Mouse (Mus musculus) midbrain, embryonic 12.5 days (tissue): Measurements from ENCODE around the gene Man1a. TPM values are rescaled to one million over a fixed set of nuclear protein-coding genes. Genes with fewer than 3 reads are reported as not detected.

Experiments used
- ATAC-seq: fragments of 200-750 bp; cut with Nextera tagmentation; 2 replicates; pipeline ENCODE4 v1.8.0; 2017; ENCODE audit warnings: low read depth, moderate TSS enrichment, moderate library complexity; ENCODE audit not compliant: low FRiP score
- H3K27ac ChIP-seq: fragments of 300-500 bp; sonication (generic); replicated peaks from 2 replicates; pipeline ENCODE4 v1.5.1; 2016; ENCODE audit warnings: mild to moderate bottlenecking
- H3K27me3 ChIP-seq: fragments of 300-500 bp; sonication (generic); 2 replicates; pipeline ENCODE4 v1.6.1; 2016; ENCODE audit warnings: mild to moderate bottlenecking
- H3K36me3 ChIP-seq: fragments of 300-500 bp; sonication (generic); 2 replicates; pipeline ENCODE4 v1.6.1; 2016
- H3K4me1 ChIP-seq: fragments of 300-500 bp; sonication (generic); 2 replicates; pipeline ENCODE4 v1.6.1; 2016
- H3K4me2 ChIP-seq: fragments of 300-500 bp; sonication (generic); replicated peaks from 2 replicates; pipeline ENCODE4 v1.6.1; 2016; ENCODE audit warnings: mild to moderate bottlenecking, moderate library complexity
- H3K4me3 ChIP-seq: fragments of 300-500 bp; sonication (generic); 2 replicates; pipeline ENCODE4 v1.5.1; 2016; ENCODE audit warnings: mild to moderate bottlenecking
- H3K9ac ChIP-seq: fragments of 300-500 bp; sonication (generic); replicated peaks from 2 replicates; pipeline ENCODE4 v1.6.1; 2016; ENCODE audit warnings: mild to moderate bottlenecking, moderate library complexity
- H3K9me3 ChIP-seq: fragments of 300-500 bp; sonication (generic); 2 replicates; pipeline ENCODE4 v1.6.1; 2016; ENCODE audit warnings: mild to moderate bottlenecking
- WGBS: fragments of 180-500 bp; shearing (Covaris S2); methylation state at CpG from one replicate; pipeline ENCODE4 v1.1.7; 2016; 5-methylcytosine and 5-hydroxymethylcytosine counted together
- polyA plus RNA-seq: library from polyadenylated mRNA; unstranded; fragments of >200 nt; fragmentation: Nextera tagmentation; extraction: Ambion mirVana; gene quantifications from 2 replicates; pipeline ENCODE4 v1.2.1, GENCODE M21; 2016

The Man1a gene
- polyA plus RNA-seq, 1 experiment from 2014 or later, result 2.6 TPM

DNA sequence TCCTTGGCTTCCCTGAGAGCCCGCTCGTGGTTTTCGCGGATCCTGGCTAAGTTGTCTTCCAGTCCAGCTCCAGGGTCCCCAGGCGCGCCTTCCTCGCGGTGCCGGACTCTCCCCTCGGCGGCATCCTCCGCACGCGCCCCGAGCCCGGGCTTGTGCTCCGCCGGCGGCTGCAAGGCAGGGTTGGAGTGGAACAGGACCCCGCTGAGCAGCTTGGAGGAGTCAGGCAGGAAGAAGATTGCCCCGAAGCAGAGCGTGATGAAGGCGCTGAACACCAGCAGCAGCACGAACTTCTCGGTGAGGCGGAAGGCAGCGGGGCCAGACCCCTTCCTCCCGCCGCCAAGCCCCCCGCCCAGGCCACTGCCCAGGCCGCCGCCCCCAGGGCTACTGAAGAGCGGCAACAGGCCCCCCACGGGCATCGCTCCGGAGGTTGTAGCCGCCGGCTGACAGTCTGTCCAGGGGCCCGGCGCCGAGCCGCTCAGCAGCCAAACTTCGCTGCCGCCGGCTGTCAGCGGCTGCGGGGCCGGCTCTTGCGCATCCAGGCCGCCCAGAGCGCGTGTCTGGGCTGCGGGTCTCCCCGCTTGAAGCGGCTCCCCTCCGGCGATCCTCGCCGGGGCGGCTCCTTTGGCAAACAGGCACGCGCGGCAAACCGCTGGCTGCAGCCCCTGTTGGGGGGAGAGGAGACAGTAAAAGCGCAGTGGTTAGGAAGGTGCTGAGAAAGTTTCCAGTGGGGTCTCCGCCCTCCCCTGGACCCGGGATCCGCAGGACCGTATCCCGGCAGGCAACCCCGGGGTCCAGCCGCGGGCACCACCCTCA is 1.6 kb downstream of the Man1a start:
- Histone ChIP-seq H3K27me3 (peaks cover 32% of the 10 kb centered on the region), H3K27ac (no peak overlapping the region), H3K9ac (peak overlapping the region; percentile 61)

DNA sequence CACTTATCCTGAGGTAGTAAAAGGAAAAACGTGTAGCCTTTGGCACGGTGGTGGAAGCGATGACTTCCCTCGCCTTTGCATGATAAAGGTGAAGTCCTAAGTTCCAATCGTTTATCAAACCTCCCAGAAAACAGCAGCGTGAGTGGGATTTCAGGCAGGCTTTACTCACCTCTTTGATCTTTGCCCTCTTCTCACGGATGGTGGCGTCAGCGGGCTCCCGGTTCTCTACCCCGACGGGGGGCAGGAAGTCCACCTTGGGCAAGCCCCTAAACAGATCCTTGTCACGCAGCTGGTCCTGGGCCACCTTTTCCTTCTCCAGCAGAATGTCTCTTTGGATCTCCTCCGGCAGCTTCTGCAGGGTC is 2.2 kb downstream of the Man1a start:
- no peak overlapping the region for H3K27ac ChIP-seq

More for the DNA sequence above, 1.6 kb downstream of the Man1a start:
- peaks cover 4% of the 10 kb centered on the region; the same call in 1 of the 2 replicates for H3K4me1 ChIP-seq
- ATAC-seq, result peak; percentile 61
- H3K36me3 ChIP-seq, result no peaks in the 10 kb centered on the region
- H3K4me2 ChIP-seq, result peak overlapping the region; percentile 98
- H3K9me3 ChIP-seq, result no peaks in the 10 kb centered on the region
- peak overlapping the region; percentile 67 for H3K4me3 ChIP-seq
- under 1% methylated on average over 72 of the region's 73 CpGs for WGBS

DNA sequence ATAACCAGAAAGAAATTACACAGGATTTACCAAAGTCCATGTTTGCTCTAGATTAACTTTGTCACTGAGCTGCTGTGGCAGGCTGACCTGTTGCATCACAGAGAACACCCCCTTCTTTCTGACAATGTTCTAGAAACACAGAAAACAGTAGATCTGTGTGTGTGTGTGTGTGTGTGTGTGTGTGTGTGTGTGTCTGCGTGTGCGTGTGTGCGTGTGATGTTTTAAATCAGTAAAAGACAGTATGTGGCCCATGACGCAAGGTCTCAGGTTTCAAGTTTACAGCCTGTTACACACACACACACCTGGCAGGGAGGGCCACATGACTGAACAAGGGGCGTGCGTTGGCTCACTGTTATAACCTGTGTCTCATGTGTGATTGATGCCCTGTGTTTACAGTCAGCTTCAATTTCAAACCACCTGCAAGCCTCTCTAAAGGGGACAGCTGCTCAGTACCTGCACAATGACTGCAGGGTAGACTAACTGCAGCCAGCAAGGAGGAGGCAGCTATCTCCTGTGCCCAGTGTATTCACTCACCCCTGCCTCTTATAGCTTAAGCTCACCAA is 2.7 kb downstream of the Man1a start:
- WGBS, result 75% methylated on average over 6 of the region's 6 CpGs
- Histone ChIP-seq H3K27me3 (peaks cover 32% of the 10 kb centered on the region), H3K4me3 (peak overlapping the region; percentile 67), H3K9me3 (no peaks in the 10 kb centered on the region), H3K4me2 (peak overlapping the region; percentile 98), H3K36me3 (no peaks in the 10 kb centered on the region), H3K9ac (peak overlapping the region; percentile 61; the same call in 1 of the 2 replicates), H3K27ac (no peak overlapping the region), H3K4me1 (peaks cover 4% of the 10 kb centered on the region; the same call in 1 of the 2 replicates)
- ATAC-seq, result no peak

More for the DNA sequence above, 2.2 kb downstream of the Man1a start:
- H3K36me3 ChIP-seq, result no peaks in the 10 kb centered on the region
- peak overlapping the region; percentile 98 for H3K4me2 ChIP-seq
- WGBS, result under 1% methylated on average over 14 of the region's 14 CpGs
- H3K9me3 ChIP-seq, result no peaks in the 10 kb centered on the region
- peak overlapping the region; percentile 61 for H3K9ac ChIP-seq
- H3K4me1 ChIP-seq, result peaks cover 4% of the 10 kb centered on the region; the same call in 1 of the 2 replicates
- H3K27me3 ChIP-seq, result peaks cover 32% of the 10 kb centered on the region
- H3K4me3 ChIP-seq, result peak overlapping the region; percentile 67
- ATAC-seq, result no peak

DNA sequence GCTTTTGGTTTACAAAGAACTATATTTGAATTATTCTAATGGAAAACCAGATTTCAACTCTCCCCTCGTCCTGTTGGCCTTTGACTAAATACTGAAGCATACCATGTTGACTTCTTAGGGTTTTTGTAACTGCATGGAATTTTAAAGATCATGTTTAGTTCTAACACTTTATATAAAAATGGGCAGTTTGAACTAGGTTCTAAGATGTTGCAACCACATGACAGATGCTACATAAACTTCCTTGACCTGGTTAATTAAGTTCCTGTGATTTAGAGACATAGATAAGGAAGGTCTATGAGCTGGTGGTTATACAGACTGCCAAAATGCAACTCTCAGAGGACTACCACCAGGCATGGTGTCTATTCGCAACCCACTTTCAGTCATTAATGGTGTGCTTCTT is 4.1 kb downstream of the Man1a start:
- 0 out of 2 replicates have a peak overlapping the region, but pooled peaks have one; percentile 98 for H3K4me2 ChIP-seq
- no peak for ATAC-seq
- peaks cover 4% of the 10 kb centered on the region; the same call in 1 of the 2 replicates for H3K4me1 ChIP-seq
- no peaks in the 10 kb centered on the region for H3K9me3 ChIP-seq
- peaks cover 28% of the 10 kb centered on the region for H3K27me3 ChIP-seq
- H3K9ac ChIP-seq, result no peak overlapping the region
- no peaks in the 10 kb centered on the region for H3K36me3 ChIP-seq
- no peak overlapping the region for H3K4me3 ChIP-seq
- no peak overlapping the region for H3K27ac ChIP-seq
- WGBS, result 92% methylated on average over 2 of the region's 2 CpGs

DNA sequence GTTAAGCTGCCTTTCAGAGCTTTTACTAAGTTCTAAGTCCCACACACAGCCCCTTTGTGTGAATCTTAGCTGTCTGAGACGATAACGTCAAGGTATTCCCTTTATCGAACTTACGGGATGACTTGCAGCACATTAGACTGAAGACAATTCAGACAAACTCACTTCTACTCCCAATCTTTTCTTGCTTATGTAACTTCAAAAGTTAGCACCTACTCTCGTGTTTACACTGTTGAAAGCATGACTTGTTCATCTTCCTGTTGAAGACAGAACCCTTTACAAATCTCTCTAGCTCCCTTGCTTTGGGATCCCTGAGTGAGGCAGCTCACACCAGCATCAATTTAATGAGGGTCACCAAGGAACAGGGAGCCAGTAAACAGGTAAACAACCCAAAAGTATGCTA is 5.9 kb downstream of the Man1a start:
- no peak overlapping the region for H3K27ac ChIP-seq
- H3K4me3 ChIP-seq, result no peak overlapping the region
- H3K4me1 ChIP-seq, result peaks cover 4% of the 10 kb centered on the region; the same call in 1 of the 2 replicates
- H3K4me2 ChIP-seq, result no peak overlapping the region
- no peaks in the 10 kb centered on the region for H3K9me3 ChIP-seq
- H3K27me3 ChIP-seq, result peaks cover 20% of the 10 kb centered on the region
- 90% methylated on average over 5 of the region's 5 CpGs for WGBS
- H3K36me3 ChIP-seq, result no peaks in the 10 kb centered on the region
- ATAC-seq, result no peak
- H3K9ac ChIP-seq, result no peak overlapping the region

DNA sequence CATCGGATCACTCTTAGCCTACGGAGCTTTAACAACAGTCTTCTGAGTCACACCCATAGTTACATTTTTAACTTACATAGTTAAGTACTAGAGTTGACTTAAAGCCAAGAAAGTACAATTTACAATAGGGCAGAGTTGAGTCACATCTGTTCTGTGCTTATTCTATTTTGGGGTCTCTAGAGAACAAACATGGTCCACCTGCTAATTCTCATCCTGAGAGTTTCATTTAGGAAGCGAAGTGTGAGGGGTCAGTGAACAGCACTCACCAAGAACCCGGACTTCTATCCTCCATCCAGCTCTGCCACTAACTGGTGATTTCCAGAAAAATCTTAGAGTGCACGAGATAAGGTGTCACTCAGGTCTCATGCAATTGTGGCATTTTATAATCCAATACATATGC is 7.0 kb downstream of the Man1a start:
- H3K4me1 ChIP-seq, result peaks cover 3% of the 10 kb centered on the region; the same call in 1 of the 2 replicates
- H3K36me3 ChIP-seq, result no peaks in the 10 kb centered on the region
- no peak overlapping the region for H3K27ac ChIP-seq
- no peak overlapping the region for H3K4me3 ChIP-seq
- H3K9me3 ChIP-seq, result no peaks in the 10 kb centered on the region
- peaks cover 18% of the 10 kb centered on the region for H3K27me3 ChIP-seq
- 96% methylated on average over 5 of the region's 5 CpGs for WGBS
- H3K4me2 ChIP-seq, result no peak overlapping the region
- H3K9ac ChIP-seq, result no peak overlapping the region
- no peak for ATAC-seq

DNA sequence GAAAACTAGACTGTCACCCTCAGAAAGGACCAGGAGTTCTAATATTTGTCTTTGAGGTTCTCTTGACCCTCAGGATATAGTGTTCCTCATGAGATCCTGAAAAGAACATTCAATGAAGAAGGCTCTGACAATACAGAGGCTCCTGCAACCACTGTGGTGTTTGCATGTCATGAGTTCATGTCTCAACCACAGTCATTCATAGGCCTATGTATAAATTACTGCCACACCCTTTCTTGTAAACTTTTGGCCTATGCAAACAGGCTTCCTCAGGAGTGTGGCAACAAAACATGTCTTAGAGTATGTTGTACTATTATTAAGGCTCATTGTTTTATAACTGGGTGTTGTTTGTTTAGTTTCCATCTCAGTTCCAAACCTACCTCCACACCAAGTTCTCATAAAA is 9.7 kb downstream of the Man1a start:
- H3K4me1 ChIP-seq, result no peaks in the 10 kb centered on the region
- H3K36me3 ChIP-seq, result no peaks in the 10 kb centered on the region
- H3K4me3 ChIP-seq, result no peak overlapping the region
- no peak for ATAC-seq
- H3K27ac ChIP-seq, result no peak overlapping the region
- no peak overlapping the region for H3K9ac ChIP-seq
- no peaks in the 10 kb centered on the region; the same call in 1 of the 2 replicates for H3K27me3 ChIP-seq
- no peak overlapping the region for H3K4me2 ChIP-seq
- H3K9me3 ChIP-seq, result no peaks in the 10 kb centered on the region

DNA sequence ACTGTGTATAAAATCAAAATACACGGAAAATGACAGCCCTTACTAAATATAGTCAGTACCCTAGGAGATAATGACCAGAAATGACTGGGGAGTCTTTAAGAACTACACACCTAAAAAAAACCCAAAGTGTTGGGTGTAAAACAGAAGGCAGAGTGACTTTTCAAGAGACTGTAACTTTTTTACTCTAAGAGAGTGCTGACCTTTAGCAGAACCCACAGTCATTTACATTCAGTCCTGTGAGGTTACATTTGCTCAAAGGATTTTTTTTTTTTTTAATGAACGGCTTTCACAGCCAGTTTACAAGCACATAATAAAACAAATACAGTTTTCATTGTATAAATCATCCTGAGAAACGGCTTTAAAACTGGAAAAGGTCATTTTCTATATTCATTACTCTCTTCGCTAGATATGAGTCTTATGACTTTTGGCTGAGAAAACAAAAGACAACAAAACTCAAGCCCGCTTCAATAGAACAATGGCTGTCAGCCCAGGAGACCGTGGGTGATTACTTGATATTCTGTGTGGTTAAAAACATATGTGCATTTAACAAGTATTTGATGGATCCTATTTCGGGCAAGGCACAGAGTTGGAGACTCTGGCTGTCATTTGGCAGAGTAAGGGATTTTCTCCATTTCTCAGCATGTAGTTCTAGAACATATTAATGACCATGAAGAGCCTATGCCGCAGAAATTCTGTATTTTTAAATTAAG is 12.7 kb downstream of the Man1a start:
- no peak overlapping the region for H3K27ac ChIP-seq
- H3K9me3 ChIP-seq, result no peaks in the 10 kb centered on the region
- H3K27me3 ChIP-seq, result no peaks in the 10 kb centered on the region; the same call in 1 of the 2 replicates
- H3K4me2 ChIP-seq, result no peak overlapping the region
- WGBS, result 67% methylated on average over 8 of the region's 8 CpGs
- no peak for ATAC-seq
- no peak overlapping the region for H3K4me3 ChIP-seq
- no peak overlapping the region for H3K9ac ChIP-seq
- no peaks in the 10 kb centered on the region for H3K4me1 ChIP-seq
- no peaks in the 10 kb centered on the region for H3K36me3 ChIP-seq

DNA sequence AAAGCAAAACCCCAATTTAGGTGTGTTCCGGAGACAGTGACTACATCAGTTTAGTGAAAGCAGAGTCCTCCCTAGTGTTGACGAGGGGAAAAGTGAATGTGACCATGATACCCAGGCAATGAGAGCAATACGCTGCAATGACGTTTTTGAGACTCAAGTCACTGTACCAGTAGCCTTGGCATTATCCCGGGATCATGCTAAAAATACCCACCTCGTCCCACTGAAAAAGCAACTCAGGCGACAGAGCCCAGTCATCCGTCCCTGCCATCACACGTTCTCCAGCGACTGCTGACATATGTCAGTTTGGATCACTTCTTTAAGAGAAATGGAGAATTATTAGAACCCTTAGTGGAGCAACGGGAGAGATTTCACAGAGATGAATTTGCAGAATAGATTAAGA is 13.6 kb downstream of the Man1a start:
- ATAC-seq, result no peak
- Histone ChIP-seq H3K27me3 (no peaks in the 10 kb centered on the region; the same call in 1 of the 2 replicates), H3K9me3 (no peaks in the 10 kb centered on the region), H3K9ac (no peak overlapping the region), H3K27ac (no peak overlapping the region), H3K4me3 (no peak overlapping the region), H3K4me1 (no peaks in the 10 kb centered on the region), H3K4me2 (no peak overlapping the region), H3K36me3 (no peaks in the 10 kb centered on the region)
- WGBS, result 90% methylated on average over 11 of the region's 11 CpGs

DNA sequence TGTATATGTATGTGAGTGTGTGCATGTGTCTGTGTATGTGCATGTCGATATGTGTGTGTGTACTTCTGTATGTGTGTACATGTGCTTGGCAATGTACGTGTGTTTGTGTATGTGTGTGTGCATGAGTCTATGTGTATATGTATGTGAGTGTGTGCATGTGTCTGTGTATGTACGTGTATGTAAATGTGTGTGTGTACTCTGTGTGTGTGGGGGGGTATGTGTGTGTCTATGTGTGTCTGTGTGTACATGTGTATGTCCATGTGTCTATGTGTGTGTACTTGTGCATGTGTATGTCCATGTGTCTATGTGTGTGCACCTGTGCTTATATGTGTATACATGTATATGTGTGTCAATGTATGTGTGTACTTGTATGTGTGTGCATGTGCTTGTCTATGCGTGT is 15.2 kb downstream of the Man1a start:
- Histone ChIP-seq H3K4me2 (no peak overlapping the region), H3K9ac (no peak overlapping the region), H3K9me3 (no peaks in the 10 kb centered on the region), H3K27me3 (no peaks in the 10 kb centered on the region; the same call in 1 of the 2 replicates), H3K36me3 (no peaks in the 10 kb centered on the region), H3K27ac (no peak overlapping the region), H3K4me1 (no peaks in the 10 kb centered on the region), H3K4me3 (no peak overlapping the region)
- peak; percentile 52; the same call in 1 of the 2 replicates for ATAC-seq
- WGBS, result 94% methylated on average over 4 of the region's 4 CpGs

DNA sequence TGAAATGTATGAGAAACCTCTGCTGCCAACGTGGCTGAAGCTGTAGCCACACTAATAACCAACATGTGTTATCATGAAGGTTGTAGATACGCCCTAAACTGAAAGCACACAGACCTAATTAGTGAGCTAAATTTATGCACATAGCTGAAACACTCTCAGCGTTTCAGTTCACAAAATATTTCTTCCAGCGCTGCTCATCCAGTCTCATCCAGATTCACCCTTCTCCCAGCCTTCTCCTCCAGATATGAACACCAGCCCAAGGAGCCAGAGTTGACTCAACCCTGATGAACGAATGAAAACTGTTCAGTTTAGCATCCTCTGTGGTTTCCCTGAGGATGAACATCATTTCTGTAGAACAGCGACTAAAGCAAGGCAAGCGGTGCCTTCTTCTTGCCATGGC is 15.8 kb downstream of the Man1a start:
- no peak overlapping the region for H3K9ac ChIP-seq
- H3K9me3 ChIP-seq, result no peaks in the 10 kb centered on the region
- 73% methylated on average over 7 of the region's 7 CpGs for WGBS
- H3K4me1 ChIP-seq, result no peaks in the 10 kb centered on the region
- no peaks in the 10 kb centered on the region for H3K36me3 ChIP-seq
- H3K4me3 ChIP-seq, result no peak overlapping the region
- no peak overlapping the region for H3K27ac ChIP-seq
- H3K4me2 ChIP-seq, result no peak overlapping the region
- H3K27me3 ChIP-seq, result no peaks in the 10 kb centered on the region; the same call in 1 of the 2 replicates
- no peak for ATAC-seq
